Mouse (Mus musculus) midbrain, embryonic 10.5 days (tissue): ENCODE results near the gene Klhl18. TPM values are rescaled to one million over a fixed set of nuclear protein-coding genes. Genes with fewer than 3 reads are reported as not detected.

Experiments used
- DNase-seq: peaks from one replicate; pipeline ENCODE4 v3.0.0-alpha.2; 2017; ENCODE audit warnings: low spot score
- H3K27ac ChIP-seq: fragments of 300-500 bp; sonication (generic); replicated peaks from 2 replicates; pipeline ENCODE4 v1.5.1; 2016; ENCODE audit warnings: mild to moderate bottlenecking
- H3K27me3 ChIP-seq: fragments of 300-500 bp; sonication (generic); 2 replicates; pipeline ENCODE4 v1.6.1; 2016; ENCODE audit warnings: low read depth, mild to moderate bottlenecking; ENCODE audit not compliant: poor library complexity, severe bottlenecking
- H3K36me3 ChIP-seq: fragments of 300-500 bp; sonication (generic); 2 replicates; pipeline ENCODE4 v1.6.1; 2016; ENCODE audit warnings: mild to moderate bottlenecking, moderate library complexity
- H3K4me1 ChIP-seq: fragments of 300-500 bp; sonication (generic); 2 replicates; pipeline ENCODE4 v1.6.1; 2016
- H3K4me3 ChIP-seq: fragments of 300-500 bp; sonication (generic); 2 replicates; pipeline ENCODE4 v1.5.1; 2016; ENCODE audit warnings: mild to moderate bottlenecking, moderate library complexity
- H3K9me3 ChIP-seq: fragments of 300-500 bp; sonication (generic); replicated peaks from 2 replicates; pipeline ENCODE4 v1.6.1; 2016; ENCODE audit warnings: mild to moderate bottlenecking
- WGBS: fragments of 180-500 bp; shearing (Covaris S2); methylation state at CpG from one replicate; pipeline ENCODE4 v1.1.7; 2016; 5-methylcytosine and 5-hydroxymethylcytosine counted together
- polyA plus RNA-seq: library from polyadenylated mRNA; unstranded; fragments of >200 nt; fragmentation: Nextera tagmentation; extraction: Ambion mirVana; gene quantifications from 2 replicates; pipeline ENCODE4 v1.2.1, GENCODE M21; 2016

Klhl18 gene
- polyA plus RNA-seq, 1 experiment from 2014 or later: 9.1 TPM

DNA sequence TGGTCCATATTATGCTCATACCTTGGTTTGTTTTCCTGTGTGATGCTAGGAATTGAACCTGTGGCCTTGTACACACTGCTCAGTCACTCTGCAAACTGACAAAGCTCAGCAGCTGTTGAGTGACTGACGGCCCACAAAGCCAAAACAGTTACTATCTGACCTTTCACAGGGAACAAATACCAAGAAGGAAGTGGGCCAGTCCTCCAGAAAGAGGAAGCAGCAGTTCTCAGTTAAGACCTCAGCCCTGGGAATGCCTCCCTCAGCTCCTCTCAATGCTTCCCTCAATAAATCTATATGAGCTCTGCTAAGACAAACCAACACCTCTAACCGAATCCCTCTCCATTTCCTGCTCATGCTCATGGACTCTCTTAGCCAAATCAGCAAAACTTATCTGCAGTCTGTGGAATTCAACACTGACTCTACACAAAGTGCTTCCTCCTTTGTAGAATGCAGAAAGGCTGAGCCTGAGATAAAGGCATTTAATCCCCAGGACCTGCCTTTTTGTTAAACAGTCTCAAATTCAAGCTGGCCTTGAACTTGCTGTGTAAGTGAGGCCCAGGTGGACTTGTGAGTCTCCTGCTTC is 17.3 kb downstream of the Klhl18 start:
- DNase-seq: no peak
- no peaks in the 10 kb centered on the region for H3K9me3 ChIP-seq
- H3K4me3 ChIP-seq: no peak overlapping the region
- H3K36me3 ChIP-seq: peaks cover 9% of the 10 kb centered on the region
- H3K27me3 ChIP-seq: no peaks in the 10 kb centered on the region; the same call in 1 of the 2 replicates
- H3K27ac ChIP-seq: no peak overlapping the region
- H3K4me1 ChIP-seq: no peaks in the 10 kb centered on the region
- WGBS: 78% methylated on average over 2 of the region's 2 CpGs

DNA sequence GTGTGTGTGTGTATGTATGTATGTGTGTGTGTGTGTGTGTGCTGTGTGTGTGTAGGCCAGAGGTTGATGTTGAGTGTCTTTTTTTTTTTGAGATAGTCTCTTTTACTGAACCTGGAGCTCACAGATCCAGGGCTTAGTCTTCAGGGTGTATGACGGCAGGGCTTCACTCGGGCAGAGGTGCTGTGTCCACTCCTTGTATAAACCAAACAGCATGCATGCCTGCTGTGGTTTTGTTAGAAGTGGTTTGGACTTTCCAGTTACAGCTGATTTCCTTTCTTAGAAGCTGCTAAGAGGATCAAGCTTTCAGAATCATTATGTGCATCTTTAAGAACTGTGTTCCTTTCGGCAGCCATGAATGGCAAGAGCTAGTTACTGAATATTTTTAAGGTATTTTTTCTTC is 18.6 kb downstream of the Klhl18 start:
- Histone ChIP-seq H3K4me3 (no peak overlapping the region), H3K27ac (no peak overlapping the region), H3K36me3 (peaks cover 5% of the 10 kb centered on the region), H3K4me1 (no peaks in the 10 kb centered on the region), H3K9me3 (no peaks in the 10 kb centered on the region), H3K27me3 (no peaks in the 10 kb centered on the region; the same call in 1 of the 2 replicates)
- no peak for DNase-seq
- 83% methylated on average over 3 of the region's 3 CpGs for WGBS

DNA sequence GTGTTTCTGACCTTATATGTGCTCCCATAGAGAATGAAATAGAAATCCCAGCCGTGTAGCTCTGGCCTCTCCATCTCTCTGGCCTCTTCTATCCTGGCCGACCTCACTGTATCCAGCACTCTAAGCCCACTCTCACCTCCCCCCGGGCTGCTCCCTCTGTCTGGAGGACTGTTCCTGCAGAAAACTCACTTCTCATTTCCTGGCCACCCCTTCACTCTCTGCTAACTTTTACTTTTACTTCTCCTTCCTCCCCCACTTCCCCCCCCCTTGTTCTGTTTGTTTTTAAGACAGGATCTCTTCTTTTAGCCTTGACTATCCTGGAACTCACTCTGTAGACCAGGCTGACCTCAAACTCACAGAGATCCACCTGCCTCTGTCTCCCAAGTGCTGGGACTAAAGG is 24.0 kb downstream of the Klhl18 start:
- 88% methylated on average over 3 of the region's 3 CpGs for WGBS
- Histone ChIP-seq H3K9me3 (no peaks in the 10 kb centered on the region), H3K4me3 (no peak overlapping the region), H3K36me3 (peaks cover 23% of the 10 kb centered on the region), H3K27ac (no peak overlapping the region), H3K27me3 (no peaks in the 10 kb centered on the region; the same call in 1 of the 2 replicates), H3K4me1 (peaks cover 5% of the 10 kb centered on the region)
- DNase-seq: no peak

DNA sequence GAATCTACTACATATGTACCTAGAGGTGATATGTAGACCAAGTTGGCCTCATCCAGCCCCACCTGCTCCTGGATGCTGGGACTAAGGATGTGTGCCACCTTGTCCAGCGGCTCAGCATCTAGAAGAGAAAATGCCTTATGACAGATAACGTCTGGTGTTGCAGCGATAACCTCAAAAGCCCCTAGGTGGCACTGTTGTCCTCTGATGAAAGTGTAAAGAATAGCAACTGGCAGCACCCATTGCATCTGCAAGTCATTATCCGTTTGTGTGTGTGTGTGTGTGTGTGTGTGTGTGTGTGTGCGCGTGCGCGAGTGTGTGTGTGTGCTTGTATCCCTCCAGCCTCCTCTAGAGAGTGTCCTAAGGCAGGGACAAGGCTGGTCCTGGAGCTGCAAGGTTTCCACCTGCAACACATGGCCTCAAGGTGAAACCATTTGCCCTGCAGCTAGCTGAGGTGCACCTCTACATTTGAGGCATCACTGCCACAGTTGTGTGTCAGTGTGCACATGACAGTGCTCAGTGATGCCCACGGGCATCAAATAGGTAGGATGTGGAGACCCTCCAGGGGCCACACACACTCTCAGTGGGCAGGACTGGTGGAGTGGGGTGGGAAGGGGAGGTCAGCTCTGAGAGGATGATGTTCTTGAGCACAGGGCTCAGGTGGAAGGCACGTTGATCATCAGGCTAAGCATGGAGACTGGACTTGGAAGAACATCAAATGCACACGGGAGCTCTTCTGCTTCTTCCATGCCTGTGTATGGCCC is 27.5 kb downstream of the Klhl18 start:
- Histone ChIP-seq H3K9me3 (no peaks in the 10 kb centered on the region), H3K27ac (no peak overlapping the region)
- WGBS: 32% methylated on average over 11 of the region's 11 CpGs

DNA sequence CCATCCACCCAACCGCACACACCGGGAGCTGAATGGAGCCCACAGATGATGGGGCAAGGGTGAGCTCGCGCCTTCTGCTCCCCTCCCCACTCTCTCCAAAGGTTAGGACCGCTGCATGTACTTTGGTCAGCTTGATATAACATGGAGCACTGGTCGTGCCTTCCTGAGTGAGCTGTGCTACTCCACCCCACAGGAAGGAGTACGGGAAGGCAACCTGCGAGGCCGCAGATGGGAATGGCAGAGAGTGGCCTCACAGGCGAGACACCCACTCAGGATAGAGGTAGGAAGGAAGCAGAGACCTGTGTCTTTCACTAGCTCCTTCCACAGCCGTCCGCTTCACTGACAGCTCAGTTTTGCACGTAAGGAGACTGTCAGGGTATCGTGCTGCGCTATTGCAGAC is 28.1 kb downstream of the Klhl18 start:
- H3K36me3 ChIP-seq: peaks cover 36% of the 10 kb centered on the region
- WGBS: 86% methylated on average over 15 of the region's 15 CpGs
- no peak for DNase-seq
- peaks cover 5% of the 10 kb centered on the region for H3K4me1 ChIP-seq
- H3K4me3 ChIP-seq: no peak overlapping the region
- no peaks in the 10 kb centered on the region for H3K27me3 ChIP-seq
- H3K9me3 ChIP-seq: no peaks in the 10 kb centered on the region
- no peak overlapping the region for H3K27ac ChIP-seq

More for the DNA sequence above, 27.5 kb downstream of the Klhl18 start:
- DNase-seq: peak; percentile 73
- Histone ChIP-seq H3K4me3 (no peak overlapping the region), H3K36me3 (peaks cover 29% of the 10 kb centered on the region), H3K4me1 (peaks cover 5% of the 10 kb centered on the region), H3K27me3 (no peaks in the 10 kb centered on the region)

DNA sequence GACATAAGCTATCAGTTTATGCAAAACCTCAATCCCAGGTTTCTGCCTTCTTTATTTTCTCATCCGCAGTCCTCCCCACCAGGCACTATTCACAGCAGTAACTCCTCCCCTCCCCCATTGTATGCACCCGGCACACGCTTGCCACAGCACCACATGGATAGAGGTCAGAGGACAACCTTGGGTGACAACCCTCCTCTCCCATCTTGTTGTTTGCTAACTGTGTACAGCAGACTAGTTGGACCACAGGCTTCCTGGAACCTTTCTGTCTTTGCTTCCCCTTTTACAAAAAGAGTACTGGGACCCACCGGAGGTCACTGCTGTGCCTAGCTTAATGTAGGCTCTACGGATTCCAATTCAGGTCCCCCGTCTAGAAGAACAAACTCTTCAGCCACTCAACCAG is 35.9 kb downstream of the Klhl18 start:
- Histone ChIP-seq H3K27ac (no peak overlapping the region), H3K9me3 (no peaks in the 10 kb centered on the region), H3K4me3 (no peak overlapping the region), H3K4me1 (no peaks in the 10 kb centered on the region), H3K27me3 (no peaks in the 10 kb centered on the region), H3K36me3 (peaks cover 40% of the 10 kb centered on the region)
- 95% methylated on average over 6 of the region's 6 CpGs for WGBS
- DNase-seq: no peak

DNA sequence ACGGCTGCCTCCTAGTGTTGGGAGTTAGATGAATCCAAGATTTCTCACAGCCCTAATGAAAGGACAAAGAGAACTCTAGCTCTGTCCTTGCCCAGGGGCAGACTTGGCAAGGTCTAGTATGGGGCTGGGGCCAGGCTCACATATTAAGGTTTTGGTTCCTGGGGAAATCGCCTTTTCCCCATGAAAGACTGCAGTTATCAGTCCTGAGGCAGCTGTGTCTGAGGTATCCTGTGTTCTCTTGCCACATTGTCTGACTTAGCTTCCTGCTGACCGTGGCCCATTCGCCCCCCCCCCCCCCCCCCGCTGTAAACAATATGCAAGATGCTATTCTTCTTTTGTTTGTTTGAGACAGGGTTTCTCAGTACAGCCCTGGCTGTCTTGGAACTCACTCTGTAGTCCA is 36.4 kb downstream of the Klhl18 start:
- H3K9me3 ChIP-seq: no peaks in the 10 kb centered on the region
- H3K4me1 ChIP-seq: no peaks in the 10 kb centered on the region
- H3K27ac ChIP-seq: no peak overlapping the region
- no peaks in the 10 kb centered on the region for H3K27me3 ChIP-seq
- no peak for DNase-seq
- no peak overlapping the region for H3K4me3 ChIP-seq
- 66% methylated on average over 5 of the region's 5 CpGs for WGBS
- peaks cover 46% of the 10 kb centered on the region for H3K36me3 ChIP-seq

DNA sequence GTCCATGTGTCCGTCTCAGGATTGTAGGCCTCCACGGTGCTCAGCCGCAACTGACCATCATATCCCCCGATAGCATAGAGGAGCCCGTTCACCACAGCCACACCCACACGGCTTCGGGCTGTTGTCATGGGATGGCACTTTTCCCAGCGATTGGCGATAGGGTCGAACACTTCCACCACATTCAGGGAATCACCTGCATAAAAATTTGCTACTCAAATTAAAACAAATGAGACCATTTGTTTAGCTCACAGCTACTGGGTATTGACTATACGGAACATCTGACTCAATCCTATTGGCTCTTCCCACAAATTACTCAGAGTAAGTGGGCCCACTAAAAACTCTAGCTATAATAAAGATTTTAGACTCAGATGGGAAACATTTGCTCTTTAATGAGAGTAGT is 40.5 kb downstream of the Klhl18 start:
- H3K27me3 ChIP-seq: no peaks in the 10 kb centered on the region
- no peak overlapping the region for H3K27ac ChIP-seq
- H3K36me3 ChIP-seq: peaks cover 50% of the 10 kb centered on the region
- H3K4me3 ChIP-seq: no peak overlapping the region
- DNase-seq: no peak
- WGBS: 95% methylated on average over 11 of the region's 11 CpGs
- H3K9me3 ChIP-seq: no peaks in the 10 kb centered on the region
- H3K4me1 ChIP-seq: no peaks in the 10 kb centered on the region

DNA sequence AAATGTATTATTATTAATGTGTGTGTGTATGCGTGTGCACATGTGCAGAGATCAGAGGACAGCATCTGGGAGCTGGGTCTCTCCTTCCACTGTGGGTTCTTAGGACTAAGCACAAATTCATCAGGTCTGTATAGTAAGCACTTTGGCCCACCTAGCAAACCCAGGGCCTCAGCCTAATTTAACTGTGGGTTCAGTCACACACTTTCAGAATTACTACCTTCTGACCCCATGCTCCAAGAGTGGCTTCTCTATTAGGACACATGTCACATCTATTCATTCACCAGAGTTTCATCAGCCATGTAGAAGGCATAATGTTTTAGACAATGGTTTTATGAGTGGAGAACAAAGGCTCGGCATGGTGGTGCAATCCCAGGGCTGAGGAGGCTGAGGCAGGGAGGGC is 43.4 kb downstream of the Klhl18 start:
- Histone ChIP-seq H3K27ac (no peak overlapping the region), H3K36me3 (peaks cover 64% of the 10 kb centered on the region), H3K27me3 (no peaks in the 10 kb centered on the region), H3K9me3 (no peaks in the 10 kb centered on the region), H3K4me1 (no peaks in the 10 kb centered on the region), H3K4me3 (no peak overlapping the region)
- WGBS: 94% methylated on average over 2 of the region's 2 CpGs
- no peak for DNase-seq

DNA sequence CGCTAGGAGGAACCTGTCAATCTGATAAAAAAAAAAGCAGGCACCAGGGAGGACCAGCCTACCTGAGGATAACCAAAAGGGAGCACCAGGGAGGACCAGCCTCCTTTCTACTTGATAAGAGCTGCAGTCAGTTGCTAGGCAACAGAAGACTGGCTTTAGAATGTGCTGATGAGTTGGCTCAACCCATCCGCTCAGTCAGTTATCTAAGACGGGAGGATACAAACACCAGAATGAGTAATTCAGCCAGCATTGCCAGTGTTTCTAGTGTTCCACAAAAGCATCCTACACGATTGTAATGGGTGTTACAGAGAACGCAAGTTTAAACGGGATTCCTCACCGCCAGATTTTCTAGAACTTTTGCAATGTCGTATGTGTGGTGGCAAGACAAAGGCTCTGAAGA is 45.3 kb downstream of the Klhl18 start:
- Histone ChIP-seq H3K4me3 (no peak overlapping the region), H3K4me1 (no peaks in the 10 kb centered on the region), H3K27ac (no peak overlapping the region), H3K36me3 (peaks cover 69% of the 10 kb centered on the region), H3K9me3 (no peaks in the 10 kb centered on the region), H3K27me3 (no peaks in the 10 kb centered on the region)
- 80% methylated on average over 8 of the region's 8 CpGs for WGBS
- DNase-seq: no peak

DNA sequence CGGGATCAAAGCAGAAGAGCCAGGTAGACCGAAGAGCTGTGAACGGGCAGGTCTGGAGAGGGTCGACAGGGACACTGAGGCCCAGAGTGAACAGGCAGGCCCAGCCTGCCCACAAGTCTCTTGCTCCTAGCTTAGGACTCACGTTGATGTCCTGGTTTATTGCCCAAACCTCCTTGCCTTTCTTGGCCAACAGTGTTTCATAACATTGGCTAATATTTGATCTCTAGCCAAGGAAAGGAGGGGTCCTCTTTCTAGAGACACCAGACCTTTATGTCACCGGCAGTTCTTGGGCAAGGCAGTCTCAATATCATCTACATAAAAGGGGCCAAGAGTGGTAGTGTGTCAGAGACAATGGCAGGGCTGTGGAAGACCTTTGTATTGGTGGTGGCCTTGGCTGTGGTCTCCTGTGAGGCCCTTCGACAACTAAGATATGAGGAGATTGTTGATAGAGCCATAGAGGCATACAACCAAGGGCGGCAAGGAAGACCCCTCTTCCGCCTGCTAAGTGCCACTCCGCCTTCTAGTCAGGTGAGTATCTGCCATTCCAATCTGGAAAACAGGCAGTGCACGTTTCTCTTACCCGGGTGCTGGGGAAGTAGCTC is 56.9 kb downstream of the Klhl18 start, which contains the start of gene Ngp:
Gene Ngp, plus strand, starts transcription at position 237 of the 602 bp plus-strand sequence.
- H3K4me1 ChIP-seq: no peaks in the 10 kb centered on the region
- no peaks in the 10 kb centered on the region for H3K9me3 ChIP-seq
- no peaks in the 10 kb centered on the region for H3K36me3 ChIP-seq
- no peaks in the 10 kb centered on the region for H3K27me3 ChIP-seq
- no peak within 1 kb of the TSS for H3K27ac ChIP-seq
- 89% methylated on average over 12 of the region's 12 CpGs for WGBS
- H3K4me3 ChIP-seq: no peak within 1 kb of the TSS
- DNase-seq: no peak

DNA sequence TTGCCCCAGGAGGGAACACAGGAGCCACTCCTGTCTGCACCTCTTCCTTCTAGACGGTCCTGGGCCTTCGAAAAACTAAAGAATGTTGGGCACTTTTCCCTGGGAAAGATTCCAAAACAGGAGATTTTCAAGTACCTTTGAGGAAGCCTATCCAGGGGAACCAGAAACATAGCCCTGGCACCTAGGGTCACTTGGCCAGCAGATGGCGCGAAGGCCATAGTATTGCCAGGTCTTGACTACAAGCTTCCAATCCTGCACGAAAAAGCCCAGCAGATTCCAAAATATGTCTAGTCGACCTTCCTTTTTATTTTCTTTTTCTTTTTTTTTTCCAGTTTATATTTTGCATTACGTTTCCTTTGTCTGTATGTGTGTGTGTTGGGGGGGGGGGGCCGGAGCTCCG is 62.7 kb downstream of the Klhl18 start:
- H3K27me3 ChIP-seq: no peaks in the 10 kb centered on the region
- H3K4me1 ChIP-seq: peaks cover 12% of the 10 kb centered on the region
- 57% methylated on average over 9 of the region's 9 CpGs for WGBS
- H3K9me3 ChIP-seq: no peaks in the 10 kb centered on the region
- H3K27ac ChIP-seq: no peak overlapping the region
- H3K36me3 ChIP-seq: no peaks in the 10 kb centered on the region
- H3K4me3 ChIP-seq: no peak overlapping the region
- peak; percentile 46 for DNase-seq

DNA sequence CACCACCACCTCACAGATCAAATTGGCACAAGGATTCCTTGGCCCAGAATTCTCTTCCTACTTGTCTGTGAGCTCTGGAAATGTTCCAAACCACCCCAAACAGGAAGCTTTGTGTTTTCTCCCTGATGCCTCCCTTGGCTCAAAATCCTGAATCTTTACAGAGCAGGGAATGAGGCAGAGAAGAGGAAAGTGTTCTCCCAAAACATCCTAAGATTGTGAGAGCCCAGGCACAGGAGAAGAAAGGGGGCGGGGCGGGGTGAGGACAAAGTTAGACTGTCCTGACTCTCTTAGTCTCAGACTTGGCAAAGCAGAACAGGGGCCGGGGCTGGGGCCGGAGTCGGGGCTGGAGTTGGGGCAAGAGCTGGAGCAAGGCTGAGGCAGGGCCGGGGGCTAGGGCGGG is 63.6 kb downstream of the Klhl18 start:
- Histone ChIP-seq H3K27me3 (no peaks in the 10 kb centered on the region), H3K36me3 (no peaks in the 10 kb centered on the region), H3K27ac (no peak overlapping the region), H3K4me1 (peaks cover 16% of the 10 kb centered on the region), H3K9me3 (no peaks in the 10 kb centered on the region), H3K4me3 (no peak overlapping the region)
- 77% methylated on average over 7 of the region's 7 CpGs for WGBS
- no peak for DNase-seq
